Mouse (Mus musculus) naive thymus-derived CD4-positive, alpha-beta T cell, adult 2 months (primary cell): ENCODE measurements around the gene Ylpm1.

Source experiments
- DNase-seq: peaks from one replicate; pipeline ENCODE4 v3.0.0-alpha.2; 2011; ENCODE audit warnings: low read depth

The Ylpm1 gene

GRCm38 (mm10) chr12:85009776-85010175 lies 13.7 kb downstream of the Ylpm1 start:
- DNase-seq: no peak

GRCm38 (mm10) chr12:85010541-85010940 lies 14.4 kb downstream of the Ylpm1 start:
- DNase-seq: no peak

DNA sequence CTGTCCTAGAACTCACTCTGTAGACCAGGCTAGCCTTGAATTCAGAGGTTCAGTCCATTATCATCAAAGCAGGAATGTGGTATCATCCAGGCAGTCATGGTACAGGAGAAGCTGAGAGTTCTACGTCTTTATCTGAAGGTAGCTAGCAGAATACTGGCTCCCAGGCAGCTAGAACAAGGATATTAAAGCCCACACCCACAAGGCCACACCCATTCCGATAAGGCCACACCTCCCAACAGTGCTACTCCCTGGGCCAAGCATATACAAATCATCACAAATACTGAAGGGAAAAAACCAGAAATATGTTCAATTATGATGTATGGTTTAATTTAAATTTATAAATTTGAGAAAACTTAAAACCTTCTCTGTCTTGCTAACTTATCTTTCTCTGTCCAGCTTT lies 16.1 kb downstream of the Ylpm1 start:
- DNase-seq: no peak

DNA sequence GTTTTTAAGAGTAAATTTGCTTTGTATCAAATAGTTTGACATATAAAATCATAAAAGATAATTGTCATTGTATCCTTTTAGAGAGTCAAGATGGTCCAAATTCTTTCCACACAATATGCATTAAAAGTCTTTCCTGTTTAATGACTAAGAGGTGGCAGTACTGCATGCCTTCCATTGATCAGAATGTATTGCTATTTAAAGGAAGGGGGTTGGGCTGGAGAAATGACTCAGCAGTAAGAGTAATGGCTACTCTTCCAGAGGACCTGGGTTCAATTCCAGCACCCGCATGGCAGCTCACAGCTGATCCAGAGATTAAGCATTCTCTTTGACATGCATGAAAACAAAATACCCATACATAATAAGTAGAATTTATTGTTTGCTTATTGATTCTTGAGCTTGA lies 25.9 kb downstream of the Ylpm1 start:
- DNase-seq: no peak

DNA sequence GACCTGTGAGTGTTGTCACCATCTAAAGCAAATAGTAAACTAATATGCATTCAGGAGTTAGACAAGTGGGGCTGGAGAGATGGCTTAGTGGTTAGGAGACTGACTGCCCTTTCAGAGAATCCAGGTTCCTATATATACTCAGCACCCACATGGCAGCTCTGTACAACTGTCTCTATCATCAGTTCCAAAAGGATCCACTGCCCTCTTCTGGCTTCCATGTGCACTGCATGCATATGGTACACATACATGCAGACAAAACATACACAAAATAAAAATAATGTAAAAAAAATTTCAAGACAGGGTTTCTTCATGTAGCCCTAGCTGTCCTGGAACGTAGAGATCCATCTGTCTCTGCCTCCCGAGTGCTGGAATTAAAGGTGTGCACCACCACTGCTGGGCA lies 36.6 kb downstream of the Ylpm1 start:
- peak; percentile 45 for DNase-seq

- DNase-seq: no peak
These were observed 55.1 kb downstream of the Ylpm1 start for GRCm38 (mm10) chr12:85051218-85051617.

GRCm38 (mm10) chr12:85071043-85071442 lies 74.9 kb downstream of the Ylpm1 start:
- DNase-seq: no peak

GRCm38 (mm10) chr12:85077100-85077499 lies 81.0 kb downstream of the Ylpm1 start:
- DNase-seq: no peak

GRCm38 (mm10) chr12:85084257-85084656 lies 88.1 kb downstream of the Ylpm1 start:
- DNase-seq: no peak

- no peak for DNase-seq
These were observed 88.8 kb downstream of the Ylpm1 start for GRCm38 (mm10) chr12:85084941-85085340.

GRCm38 (mm10) chr12:85087845-85088244 lies 91.7 kb downstream of the Ylpm1 start:
- no peak for DNase-seq

DNA sequence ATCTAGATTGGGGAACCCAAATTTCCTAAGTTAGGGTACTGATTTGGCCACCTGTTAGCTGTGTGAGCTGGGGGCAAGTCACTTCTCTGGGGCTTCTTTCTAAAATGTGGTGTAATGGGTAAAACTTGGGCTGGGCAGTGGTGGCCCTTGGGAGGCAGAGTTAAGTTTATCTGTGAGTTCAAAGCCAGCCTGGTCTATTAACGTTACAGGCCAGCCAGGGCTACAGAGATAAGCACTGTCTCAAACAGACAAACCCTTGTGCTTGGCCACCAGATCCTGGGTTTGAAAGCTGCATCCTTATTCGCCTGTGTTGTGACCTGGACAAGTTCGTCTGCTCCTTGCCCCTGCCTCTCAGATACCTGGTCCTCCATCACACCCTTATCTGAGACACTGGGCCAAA lies 95.1 kb downstream of the Ylpm1 start:
- DNase-seq: no peak

DNA sequence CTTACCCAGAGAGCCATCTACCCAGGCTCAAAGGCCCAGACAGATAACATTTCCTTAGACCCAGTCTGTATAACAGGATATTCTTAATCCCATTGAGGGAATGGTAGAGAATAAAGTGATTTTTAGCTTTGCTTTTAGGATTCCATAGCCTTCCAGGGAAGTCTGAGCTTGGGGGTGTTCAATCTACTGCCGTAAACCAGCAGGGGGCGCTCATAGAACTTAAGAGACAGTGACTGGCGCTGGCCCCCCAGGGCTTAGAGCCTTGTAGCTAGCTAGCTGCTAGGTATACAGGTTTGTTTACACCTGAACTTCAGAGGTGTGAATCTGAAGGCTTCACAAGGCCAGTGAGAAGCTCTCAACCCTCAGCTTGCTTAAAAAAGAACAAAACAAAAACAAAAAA lies 96.1 kb downstream of the Ylpm1 start:
- DNase-seq: peak; percentile 84

GRCm38 (mm10) chr12:85094010-85094409 lies 97.9 kb downstream of the Ylpm1 start:
- DNase-seq: no peak

DNA sequence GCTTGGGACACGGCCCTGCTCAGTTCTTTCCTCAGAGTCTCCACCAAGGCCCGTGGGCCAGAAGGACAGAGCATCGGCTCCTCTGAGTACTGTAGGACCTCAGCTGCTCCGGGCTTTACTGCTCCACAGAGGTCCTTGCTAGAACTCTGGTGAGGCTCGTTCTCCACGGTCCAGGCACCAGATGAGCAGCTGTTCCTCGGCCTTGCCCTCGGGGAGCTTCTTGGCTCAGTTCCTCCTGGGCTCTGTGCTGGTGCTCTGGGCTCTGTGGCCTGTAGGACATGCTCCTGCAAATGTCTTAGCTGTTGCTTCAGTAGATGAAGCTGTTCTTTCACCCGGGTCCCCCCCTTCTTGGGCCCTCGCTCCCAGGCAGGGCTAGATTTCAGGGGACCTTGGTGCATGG lies 98.6 kb downstream of the Ylpm1 start:
- no peak for DNase-seq

DNA sequence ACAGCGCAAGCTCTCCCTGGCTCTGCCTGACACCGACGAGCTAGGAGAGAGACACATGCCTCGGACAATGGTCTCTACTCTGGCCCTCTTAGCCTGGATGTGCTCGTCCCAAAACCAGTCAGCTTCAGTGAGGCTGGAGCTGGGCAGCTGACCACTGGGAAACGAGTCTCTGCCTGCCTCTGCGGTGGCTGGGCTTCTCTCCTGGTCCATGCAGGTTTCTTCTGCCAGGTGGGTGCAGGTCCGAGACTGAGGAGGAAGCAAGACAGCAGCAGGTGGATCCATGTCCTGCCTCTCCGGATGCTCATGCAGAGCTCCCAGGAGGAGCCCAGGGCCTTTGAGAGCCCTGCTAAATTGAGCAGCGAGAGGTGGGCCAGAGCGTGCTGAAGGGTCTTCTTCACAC lies 99.0 kb downstream of the Ylpm1 start:
- no peak for DNase-seq

DNA sequence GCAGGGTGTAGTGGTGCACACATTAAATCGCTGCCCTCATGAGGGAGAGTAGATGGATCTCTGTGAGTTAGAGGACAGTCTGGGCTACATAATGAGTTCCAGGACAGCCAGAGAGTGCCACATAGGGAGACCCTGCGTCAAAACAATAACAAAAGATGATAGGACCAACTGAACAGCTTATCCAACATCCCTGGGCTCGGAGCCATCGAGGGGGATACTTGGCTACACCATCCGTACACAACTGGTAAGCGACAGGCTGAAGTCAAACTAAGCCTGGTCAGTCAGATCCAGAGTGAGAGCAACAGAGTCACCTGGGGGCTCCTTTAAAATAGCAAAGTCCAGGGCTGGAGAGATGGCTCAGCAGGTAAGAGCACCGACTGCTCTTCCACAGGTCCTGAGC lies 99.7 kb downstream of the Ylpm1 start:
- no peak for DNase-seq

- DNase-seq: no peak
These were observed 104.9 kb downstream of the Ylpm1 start for GRCm38 (mm10) chr12:85101001-85101400.

GRCm38 (mm10) chr12:85101521-85102106 lies 105.5 kb downstream of the Ylpm1 start:
- no peak for DNase-seq

DNA sequence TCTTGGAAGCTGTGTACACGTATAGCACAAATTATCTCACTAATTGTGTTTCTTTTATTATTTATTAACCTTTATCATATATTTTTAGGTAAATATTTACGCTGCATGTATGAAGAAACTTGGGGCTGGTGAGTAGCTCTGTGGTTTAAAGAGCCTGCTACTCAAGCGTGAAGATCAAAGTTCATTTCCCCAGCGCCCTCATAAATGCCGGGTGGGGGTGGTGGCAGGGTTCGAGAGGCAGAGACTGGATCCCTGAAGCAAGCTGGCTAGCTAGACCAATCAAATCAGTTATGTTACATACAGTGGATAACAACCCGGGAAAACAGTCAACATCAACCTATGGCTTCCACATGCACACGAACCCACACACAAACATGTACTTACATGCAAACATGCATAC lies 107.0 kb downstream of the Ylpm1 start:
- no peak for DNase-seq

GRCm38 (mm10) chr12:85104789-85105188 lies 108.7 kb downstream of the Ylpm1 start:
- no peak for DNase-seq

DNA sequence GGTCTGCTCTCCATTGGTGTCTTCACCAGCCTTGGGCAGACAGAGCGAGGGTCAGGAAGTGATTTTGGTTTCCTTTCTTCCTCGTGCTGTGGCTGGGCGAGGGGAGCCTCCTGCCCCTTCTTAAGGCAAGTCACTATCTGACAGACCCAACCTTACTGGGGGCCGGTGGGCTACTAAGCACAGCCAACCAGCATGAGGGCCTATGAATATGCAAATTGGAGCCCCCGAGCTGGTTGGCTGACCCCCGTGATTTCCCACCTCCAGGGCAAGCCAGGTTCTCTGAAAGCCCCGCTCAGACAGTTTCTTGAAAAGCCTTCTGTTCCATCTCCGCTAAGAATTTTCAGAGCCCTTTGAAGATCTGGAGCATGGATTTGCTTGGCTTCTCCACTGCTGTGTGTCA lies 110.2 kb downstream of the Ylpm1 start:
- DNase-seq: no peak

DNA sequence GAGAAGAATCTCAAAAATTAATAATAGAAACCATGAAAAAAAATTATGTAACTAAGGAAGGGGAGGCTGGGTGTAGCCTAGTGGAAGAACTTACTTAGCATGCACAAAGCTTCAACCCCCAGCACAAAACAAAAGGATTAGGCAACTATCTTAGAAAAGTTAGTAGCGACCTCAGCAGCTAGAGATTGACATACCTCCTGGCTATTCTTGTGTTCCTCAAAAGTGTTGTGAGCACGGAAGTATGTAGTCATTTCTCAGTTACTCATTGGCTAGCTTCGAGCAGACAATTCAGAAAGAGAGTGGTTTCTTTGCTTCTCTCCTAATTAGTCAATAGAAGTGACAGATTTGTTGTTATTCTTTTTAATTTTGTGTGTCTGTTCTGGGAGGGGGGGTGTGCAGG lies 112.5 kb downstream of the Ylpm1 start:
- no peak for DNase-seq

DNA sequence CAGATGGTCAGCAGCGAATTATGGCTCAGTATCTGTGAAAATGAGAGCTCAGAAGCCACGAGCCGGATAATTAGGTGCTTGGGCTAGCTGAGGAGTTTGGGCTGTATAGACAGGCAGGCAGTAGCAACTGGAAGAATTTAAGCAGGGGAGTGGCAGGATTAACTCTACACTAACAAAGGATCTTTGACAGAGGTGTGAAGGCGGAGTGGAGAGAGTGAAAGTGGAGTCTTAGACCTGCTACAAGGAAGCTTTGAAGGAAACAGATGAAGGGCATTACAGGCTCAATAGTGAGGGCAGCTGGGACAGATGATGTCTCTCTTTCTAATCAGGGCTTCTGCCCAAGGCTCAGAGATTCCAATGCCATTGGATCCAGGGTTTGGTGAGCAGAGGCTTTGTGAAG lies 113.3 kb downstream of the Ylpm1 start:
- no peak for DNase-seq
